Mouse (Mus musculus) lung, postnatal 10 days (tissue): Measurements from ENCODE around the gene Wdr26.

Experiments used
- DNase-seq: peaks from one replicate; pipeline ENCODE4 v3.0.0; 2021

Gene Wdr26

DNA sequence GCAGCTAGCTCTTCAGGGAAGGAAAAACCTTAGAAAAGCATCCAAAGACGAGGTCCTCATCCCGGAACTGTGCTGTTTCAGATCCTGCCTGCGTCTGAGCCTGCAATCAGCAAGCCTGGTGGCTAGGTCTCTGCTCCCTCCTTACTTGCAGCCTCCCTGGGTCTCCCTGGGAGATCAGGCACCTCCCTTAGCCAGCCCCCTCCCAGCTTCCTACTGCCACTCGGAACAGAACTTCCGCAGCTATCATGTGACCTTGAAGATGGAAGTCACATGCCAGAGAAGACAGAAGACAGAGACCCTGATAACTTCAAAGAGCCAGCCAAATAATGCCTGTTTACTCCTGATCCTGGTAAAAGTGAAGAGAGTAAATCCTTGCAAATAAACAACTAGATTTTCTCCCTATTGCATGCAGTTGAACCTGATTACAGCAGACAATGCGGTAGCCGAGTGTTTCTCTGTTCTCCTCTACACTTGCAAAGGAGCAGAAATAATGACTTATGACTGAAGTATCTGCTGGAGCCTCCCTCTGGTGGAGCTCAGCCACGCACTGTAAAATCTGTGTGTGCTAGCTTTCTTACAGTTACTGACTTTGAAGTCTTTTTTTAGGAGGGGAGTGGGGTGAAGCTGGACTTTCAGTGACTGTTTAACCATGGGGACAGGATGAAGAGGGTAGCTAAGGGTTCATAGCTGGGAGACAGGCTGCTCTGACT, 22.7 kb upstream of the Wdr26 start:
- peak; percentile 54 for DNase-seq

DNA sequence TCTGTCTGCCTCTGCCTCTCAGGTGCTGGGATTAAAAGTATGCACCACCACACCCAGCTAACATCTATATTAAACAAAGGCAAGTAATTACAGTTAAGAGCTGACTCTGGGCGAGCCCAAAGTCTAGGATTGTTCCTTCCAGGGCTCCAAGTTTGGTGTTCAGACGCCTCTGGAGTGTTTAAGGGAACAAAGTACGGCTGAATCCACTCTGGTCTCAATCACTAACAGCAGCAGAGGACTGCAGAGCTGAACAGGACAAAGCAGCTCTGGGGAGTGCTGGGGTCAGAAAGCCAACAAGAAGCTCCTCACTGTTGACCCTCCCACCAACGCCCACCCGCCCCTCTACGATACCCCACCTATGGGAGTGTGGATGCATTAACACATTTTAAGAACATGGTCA, 21.9 kb upstream of the Wdr26 start:
- no peak for DNase-seq

DNA sequence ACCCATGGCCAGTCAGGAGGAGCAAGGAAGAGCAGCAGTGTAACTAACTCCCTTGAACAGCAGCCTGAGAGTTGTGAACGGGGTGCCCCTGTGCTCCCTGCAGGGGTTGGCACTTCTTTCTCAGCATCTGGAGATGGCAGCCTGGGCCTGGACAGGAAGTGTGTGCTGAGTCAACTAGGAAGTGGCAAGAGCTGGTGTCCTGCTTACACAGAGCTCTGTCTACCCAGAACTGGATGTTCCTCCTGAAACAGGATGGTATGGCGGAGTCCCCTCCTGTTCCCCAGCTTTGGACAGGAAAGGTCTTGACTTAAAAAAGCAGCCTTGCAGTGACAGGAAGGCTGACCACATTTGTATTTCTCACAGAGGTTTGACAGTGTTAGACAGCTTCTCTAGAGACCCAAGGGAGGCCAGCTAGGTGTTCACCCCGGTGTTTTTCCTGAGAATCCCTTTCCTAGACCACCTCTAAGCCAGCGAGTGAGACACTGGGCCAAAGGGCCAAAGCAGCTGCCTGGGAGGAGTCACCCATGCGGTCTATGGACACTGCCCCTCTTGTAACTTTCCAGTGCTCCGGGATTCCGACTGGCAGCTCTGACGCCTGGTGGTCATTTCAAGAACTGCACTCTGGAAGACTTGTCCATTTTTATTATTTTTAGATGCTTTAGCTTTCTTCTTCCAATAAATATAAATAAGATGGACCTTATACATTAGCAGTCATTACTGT, 20.7 kb upstream of the Wdr26 start:
- peak; percentile 92 for DNase-seq

DNA sequence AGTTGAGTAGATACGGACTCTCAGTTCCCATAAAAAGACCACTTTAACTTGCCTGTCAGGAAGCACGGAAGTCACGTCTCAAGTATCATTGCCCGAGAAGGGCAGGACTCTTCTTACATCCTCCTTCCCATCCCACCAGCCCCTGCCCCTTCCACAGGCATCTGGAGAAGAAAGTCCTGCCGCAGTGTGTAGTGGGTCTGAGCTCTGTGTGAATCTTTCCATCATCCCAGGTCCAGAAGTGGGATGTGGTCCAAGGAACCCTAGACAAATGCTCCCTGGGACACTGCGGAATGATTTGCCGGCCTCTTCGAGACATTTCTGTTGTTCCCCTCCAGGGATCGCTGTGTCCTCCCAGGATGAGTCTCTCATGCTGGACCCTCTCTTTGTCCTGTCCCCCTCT, 20.0 kb upstream of the Wdr26 start:
- DNase-seq, result no peak

DNA sequence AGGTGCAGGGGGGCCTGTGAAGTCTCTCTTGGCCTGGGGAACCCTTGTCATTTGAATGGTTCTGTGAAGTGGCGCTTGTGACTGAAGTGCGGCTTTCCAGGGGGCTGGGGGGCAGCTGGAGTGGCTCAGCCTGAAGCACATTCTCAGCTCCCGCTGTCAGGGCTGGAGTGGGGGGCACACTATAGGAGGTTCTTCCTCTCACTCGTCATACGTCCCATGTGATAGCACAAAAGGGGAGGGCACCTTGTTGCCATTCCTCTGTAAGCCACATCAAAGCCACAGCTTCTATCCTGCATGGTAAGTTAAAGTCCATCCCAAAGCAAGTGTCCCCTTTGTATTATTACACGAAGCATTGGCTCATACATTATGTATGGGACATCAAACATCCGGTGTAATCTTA, 19.5 kb upstream of the Wdr26 start:
- DNase-seq, result no peak

DNA sequence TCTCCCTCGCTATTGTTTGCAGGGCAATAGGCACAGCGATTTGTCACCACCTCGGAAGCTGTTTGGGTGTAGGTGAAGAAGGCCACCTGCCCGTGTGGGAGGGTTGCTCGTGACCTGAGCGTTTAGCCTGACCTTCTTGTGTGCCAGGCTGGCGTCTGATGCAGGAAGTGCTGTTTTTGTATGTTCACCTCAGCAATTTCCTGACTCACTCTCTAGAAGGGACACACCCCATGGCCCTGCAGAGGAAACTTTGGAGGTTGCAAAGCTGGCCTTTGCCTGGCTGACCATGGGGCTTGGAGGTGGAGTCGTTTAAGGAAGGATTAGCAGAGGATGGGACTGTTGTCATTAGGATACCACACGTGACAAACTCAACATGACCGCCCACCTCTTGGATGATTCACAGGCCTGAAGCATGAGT, 18.9 kb upstream of the Wdr26 start:
- DNase-seq, result peak; percentile 54

DNA sequence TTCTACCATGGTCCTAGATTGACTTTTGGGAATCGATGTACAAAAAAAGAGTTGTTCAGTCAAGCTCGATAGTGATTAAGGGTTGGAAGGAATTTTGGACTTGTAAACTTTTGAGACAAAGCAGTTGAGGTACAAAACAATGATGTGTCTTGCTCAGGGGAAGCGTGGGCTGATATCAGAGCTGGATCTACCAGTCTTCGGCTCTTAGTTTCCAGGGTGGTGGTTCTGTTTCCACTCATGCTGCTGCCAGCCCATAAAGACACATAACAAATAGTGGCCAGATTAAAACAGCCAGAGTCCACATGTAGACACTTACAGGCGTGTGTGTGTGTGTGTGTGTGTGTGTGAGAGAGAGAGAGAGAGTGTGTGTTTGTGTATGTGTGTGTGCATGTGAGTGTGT, 17.2 kb upstream of the Wdr26 start:
- DNase-seq, result no peak

DNA sequence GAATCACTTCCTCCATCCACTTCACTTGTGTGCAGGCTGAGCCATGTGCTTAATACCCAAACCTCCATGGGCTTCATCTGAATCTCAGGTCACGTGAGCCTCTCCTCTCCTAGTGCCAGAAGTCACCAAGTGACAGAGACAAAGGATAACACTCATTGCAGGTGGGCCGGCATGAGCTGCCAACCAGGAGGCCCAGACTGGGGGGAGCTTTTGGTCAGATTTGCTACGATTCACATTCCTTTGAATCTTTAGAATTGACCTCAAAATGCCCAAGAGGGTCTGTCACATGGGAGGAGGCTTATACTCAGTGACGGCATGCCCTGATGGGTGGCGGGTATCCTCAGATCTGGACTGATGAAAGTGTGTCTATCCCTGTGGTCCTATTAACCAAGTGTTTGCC, 16.8 kb upstream of the Wdr26 start:
- no peak for DNase-seq

DNA sequence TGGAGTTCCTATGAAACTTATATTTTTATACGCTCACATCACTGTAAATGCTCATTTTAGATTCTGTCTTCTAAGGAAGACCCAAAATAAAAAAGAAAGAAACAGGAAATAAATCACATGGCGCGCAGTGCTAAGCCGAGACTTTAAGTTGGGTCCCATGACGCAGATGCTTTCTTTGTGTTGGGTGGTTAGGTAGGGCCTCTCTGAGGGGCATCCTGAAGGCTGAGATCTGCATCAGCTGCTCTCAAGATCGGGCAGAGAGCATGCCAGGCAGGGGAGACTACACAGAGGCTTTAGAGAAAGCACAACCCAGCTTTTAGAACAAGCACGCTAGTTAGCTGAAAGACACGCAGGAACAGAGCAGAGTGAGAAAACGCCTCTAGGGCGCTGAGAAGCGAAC, 16.0 kb upstream of the Wdr26 start:
- DNase-seq, result no peak

DNA sequence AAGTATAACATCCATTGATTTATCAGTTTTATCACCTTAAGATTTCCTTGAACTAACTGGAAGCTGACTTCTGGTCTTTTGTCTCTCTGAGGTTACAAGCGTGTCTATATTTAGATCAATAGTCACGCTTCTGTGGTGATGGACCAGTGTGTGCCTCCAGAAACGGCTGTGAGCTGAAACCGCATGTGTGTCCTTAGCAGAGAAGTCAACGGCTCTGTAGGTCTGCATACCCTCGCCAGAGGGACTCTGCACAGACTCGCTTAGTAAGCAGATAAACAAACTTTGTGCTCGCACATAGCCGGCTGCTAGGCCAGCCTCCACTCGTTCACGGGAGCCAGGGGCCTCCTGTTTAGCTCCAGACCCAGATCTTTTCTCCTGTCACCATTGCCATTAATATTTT, 15.0 kb upstream of the Wdr26 start:
- DNase-seq, result peak; percentile 11

DNA sequence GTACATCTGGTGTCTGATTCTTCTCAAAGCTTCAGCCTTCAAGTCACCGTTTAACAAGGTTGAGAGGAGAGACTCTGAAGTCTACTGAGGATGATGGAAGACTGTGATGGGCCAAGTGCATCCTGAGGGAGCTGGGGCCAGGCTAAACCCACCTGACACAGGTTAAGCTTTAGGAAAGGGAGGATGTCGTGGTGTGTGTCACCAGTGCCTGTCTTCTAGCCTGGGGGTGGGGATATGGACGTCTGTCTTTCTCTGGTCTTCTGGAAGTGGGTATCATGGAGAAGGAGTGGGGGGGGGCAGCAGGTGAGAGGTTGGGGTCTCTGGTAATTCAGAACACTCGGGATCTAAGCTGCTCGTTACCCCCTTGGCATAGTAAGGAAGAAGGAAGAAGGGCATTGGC, 13.5 kb upstream of the Wdr26 start:
- no peak for DNase-seq

DNA sequence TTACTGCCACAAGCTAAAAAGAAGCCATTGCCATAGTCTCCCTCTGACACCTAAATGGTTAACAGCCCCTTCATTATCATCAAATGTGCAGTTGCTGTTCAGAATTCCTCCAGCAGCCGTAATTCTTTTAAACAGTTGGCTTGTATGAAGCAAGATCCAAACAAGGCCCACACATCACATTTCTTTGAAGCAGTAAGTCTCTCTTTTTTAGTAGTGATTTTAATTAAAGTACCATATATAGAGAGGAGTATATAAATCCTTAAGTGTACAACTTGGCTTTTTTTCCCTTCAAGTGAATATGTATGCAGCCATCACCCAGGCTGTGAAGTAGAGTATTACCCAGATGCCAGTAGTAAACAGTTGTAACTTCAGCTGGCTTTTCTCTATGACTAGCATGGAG, 10.2 kb upstream of the Wdr26 start:
- DNase-seq, result no peak

DNA sequence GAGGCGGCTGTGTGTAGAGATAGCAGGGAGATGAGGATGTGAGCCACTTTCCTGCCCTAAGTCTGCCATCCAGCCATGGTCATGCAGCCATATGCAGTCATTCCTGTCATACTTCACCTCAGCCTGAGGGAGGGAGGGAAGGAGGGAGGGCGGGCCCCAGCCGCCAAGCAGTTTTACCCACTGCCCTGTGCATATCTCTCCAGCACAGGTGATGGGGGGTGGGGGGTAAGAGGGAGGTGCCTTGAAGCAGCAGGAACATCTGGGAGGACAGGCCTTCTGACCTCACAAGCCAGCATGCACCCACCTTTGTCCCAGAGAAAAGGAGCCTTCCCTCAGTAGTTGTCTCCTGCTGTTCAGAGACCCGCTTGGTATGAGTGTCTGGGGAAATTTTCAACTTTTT, 4.5 kb upstream of the Wdr26 start:
- no peak for DNase-seq

DNA sequence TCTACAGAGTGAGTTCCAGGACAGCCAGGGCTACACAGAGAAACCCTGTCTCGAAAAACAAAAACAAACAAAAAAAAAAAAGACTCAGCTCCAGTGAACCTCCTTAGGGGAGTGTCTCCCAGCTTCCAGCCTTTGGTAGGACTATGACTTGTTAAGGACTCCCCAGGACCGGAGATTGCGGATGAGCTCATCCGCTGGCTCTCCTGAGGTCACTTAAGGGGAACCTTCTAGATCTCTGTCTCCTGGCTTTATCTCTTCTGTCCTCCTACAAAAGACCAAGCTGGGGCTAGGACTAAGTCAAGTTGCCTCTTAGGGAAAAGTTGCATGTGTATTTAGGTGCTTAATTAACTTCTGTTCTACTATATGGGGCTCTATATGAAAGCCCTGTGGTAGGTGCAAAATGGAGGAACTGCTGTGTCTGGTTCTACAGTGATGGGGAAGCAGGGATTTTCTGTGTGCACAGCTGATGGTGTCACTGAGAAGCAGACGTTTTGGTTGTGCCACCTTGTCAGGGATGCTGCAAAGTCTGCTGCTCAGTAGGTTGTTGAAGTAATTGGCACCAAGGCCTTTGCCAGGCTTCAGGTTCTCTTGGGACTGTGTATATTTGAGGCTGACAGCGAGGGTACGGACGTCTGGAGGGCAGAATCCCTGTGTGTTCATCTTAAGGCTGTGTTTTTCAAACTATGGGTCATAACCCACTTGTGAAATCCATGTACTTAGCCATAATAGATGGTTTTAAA, 2.7 kb upstream of the Wdr26 start:
- no peak for DNase-seq

DNA sequence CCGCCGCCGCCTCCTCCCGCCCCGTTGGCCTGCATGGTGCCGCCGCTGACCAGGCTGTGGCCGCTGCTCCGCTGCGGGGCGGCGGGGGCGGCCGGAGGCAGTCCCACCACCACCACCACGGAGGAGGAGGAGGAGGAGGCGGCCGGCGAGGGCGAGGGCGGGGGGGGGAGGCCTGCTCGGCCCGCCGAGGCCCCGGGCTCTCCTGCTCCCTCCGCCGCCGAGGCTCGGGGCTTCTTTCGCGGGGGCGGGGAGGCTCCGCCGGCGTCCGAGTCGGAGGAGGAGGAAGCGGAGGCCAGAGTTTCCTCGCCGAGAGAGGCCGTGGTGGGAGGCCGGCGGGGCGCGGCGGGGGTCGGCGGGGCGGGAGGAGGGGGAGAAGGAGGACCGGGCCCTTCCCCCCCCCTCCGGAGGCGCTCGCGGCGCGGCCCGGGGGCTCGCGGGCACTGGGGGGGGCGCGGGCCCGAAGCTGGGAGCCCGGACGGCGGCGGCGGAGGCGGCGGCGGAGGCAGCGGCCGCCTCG, 340 bp downstream of the Wdr26 start:
- DNase-seq, result peak; percentile 54

DNA sequence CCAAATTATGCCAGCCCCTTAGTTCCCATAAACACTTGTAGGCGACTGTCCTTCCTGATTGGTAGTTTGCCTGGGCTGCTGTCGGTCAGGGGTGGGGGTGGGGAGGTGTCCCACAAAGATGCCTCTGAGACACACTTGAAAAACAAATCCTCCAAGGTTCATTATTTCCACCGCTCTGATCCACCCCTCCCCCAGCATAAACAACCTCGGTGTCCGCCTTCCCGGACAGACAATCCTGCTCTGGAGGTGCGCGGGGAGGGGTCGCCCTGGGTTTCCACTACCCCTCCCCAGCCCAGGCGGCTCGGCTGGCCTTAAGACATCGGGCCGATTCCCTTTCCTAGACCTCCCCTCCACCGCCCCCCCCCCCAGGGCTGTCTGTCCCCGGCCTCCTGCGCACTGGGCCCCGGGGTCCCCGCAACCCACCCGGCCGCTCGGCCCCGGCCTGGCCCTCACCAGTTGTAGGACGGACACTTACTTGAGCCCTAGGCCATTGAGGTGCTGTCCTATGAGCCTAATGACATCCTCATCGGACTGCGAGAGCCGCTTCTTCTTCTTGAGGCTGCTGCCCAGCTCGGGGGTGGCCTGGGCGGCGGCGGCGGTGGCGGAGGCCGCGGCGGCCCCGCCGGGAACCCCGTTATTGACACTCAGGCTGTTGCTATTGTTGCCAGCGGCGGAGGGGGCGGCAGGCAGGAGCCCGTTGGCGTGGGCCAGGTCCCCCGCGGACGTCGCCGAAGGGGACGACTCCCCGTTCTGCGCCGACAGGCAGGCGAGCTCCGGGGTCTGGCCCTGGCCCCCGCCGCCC, 999 bp downstream of the Wdr26 start:
- peak; percentile 73 for DNase-seq

DNA sequence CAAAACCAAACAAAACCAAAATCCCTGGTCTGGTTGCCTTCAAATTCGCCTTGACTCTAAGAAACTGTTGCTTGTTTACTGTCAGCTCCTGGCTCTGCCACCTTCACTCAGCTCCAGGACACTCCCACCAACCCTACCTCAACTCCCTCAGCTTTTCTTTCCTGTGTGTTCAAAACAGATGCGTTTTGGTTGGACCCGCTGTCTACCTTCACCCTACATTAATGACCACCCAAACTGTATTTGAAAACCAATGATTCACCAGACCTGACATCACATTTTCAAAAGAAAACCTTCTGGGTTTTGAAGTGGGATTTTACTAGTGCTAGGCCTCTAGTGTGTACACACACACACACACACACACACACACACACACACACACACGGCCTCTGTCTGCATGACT, 1.7 kb downstream of the Wdr26 start:
- DNase-seq, result no peak

DNA sequence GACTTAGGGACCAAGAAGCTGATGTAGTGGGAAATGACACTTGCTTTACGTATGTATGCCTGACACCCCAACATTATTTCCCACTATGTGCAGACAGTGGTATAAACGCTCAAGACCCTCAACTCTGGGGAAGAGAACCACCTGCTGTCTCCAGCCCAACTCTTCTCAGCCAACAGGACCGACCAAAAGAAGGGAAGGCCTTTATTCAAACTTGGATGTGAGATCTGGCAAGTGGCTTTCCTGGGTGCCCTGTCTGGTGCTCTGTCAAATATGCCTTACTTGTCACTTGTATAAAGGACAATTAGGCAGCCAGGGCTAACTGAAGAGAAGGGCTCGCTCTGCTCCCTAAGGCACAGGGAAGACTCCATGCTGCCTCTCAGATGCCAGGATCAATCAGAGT, 12.4 kb downstream of the Wdr26 start:
- no peak for DNase-seq

DNA sequence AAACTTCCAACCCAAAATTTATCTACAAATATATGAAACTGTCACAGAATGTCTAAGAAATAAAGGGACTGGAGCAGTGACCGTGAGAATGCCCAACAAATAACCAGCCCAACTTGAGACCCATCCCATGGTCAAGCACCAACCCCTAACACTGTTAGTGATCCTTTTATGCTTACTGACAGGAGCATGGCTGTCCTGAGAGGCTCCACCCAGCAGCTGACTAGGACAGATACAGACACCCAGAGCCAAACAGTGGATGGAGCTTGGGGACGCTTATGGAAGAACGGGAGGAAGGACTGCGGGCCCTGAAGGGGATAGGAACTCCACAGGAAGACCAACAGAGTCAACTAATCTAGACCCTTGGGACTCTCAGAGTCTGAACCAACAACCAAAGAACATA, 22.9 kb downstream of the Wdr26 start:
- no peak for DNase-seq

DNA sequence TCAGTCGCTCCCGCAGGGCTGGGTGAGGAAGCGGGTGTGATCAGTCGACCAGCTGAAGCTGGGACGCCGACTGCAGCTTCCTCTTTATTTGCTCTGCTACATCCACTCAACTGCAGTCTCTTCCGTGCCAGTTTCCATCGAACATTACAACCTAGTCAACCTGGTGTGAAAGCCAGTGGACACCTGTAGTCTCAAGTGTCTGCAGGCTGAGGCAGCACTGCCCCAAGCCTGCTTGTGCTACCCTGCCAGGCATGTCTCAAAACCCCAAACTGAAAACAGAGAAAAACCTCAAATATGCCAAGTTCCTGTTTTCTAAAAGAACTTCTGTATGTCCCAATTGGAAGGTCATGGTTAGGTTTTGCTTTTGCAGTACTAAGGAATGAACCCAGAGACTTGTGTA, 41.6 kb downstream of the Wdr26 start:
- DNase-seq, result no peak

DNA sequence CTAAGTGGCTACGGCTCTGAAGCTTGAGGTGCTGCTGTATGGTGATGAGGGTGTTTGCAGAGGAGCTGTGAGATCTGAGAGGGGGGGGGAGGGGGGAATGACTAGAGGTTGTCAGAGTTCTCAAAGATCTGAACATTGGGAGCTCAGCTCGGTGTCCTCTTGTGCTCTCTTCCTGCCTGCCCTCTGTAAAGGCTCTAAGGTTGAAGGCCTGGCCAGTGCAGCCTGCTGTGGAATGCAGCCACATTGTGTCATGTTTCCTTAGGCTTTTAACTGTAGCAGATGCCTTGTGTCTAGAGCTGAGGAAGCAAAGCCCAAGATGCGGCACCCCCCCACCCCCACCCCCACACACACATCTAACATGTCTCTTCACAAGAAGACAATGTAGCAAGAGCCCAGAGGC, 43.4 kb downstream of the Wdr26 start:
- DNase-seq, result no peak

DNA sequence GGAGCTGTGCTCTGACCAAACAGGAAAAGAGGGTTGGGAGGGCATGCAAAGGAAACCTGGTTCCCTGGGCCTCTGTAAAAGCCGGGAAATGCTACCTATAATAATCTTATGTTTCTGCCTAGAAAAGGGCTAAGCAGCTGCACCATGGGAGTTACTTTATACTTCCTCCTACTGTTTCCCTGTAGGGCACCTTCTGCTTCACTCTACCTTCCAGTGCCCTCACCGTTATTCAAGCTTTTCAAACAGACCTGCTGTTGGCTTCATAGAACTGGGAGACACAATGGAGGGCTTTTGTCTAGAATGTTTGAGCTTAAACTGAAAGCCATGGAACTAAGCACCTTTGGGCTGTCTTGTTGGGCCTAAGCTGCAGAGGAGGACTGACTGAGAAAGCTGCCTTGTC, 44.0 kb downstream of the Wdr26 start:
- no peak for DNase-seq

DNA sequence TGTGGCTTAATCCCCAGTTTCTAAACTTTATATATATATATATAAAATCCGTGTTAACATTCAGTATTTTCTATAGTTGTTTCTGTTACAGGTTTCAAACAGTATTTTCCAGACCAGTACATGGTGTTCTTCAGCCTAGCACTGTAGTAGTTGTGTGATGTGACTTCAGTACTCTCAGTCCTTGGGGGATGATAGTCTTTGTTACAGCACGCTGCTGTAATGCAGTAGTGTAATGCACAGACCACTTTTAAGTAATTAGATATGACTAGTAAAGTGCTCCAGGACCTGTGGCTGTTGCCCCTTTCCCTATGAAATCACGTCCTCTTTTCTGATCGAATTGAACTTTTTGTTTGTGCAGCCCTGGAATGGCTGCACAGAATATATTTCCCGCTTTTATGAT, 60.3 kb downstream of the Wdr26 start:
- DNase-seq, result no peak
